Mouse (Mus musculus): ENCODE data around the gene Ankrd9.
A peak's percentile ranks its signal among the peaks of the same experiment; 100 is the strongest.

Ankrd9 gene

GRCm38 (mm10) chr12:110961973-110962372 lies 16.9 kb downstream of the Ankrd9 start:
- DNase-seq (ENCODE audit: low read depth, low spot score), result no peak

- DNase-seq (ENCODE audit: low read depth, low spot score), result no peak
Measured at GRCm38 (mm10) chr12:110954351-110954991, 24.4 kb downstream of the Ankrd9 start.

- DNase-seq (ENCODE audit: low read depth, low spot score), result no peak
Measured at GRCm38 (mm10) chr12:110953900-110954299, 24.9 kb downstream of the Ankrd9 start.

- no peak for DNase-seq (ENCODE audit: low read depth, low spot score)
Measured at GRCm38 (mm10) chr12:110953443-110953842, 25.4 kb downstream of the Ankrd9 start.

GRCm38 (mm10) chr12:110952628-110953385 lies 26.0 kb downstream of the Ankrd9 start:
- DNase-seq (ENCODE audit: low read depth, low spot score), result no peak

GRCm38 (mm10) chr12:110951236-110951635 lies 27.6 kb downstream of the Ankrd9 start:
- DNase-seq (ENCODE audit: low read depth, low spot score), result no peak

- no peak for DNase-seq (ENCODE audit: low read depth, low spot score)
Measured at GRCm38 (mm10) chr12:110950151-110950550, 28.7 kb downstream of the Ankrd9 start.

- DNase-seq (ENCODE audit: low read depth, low spot score), result no peak
Measured at GRCm38 (mm10) chr12:110949410-110949809, 29.4 kb downstream of the Ankrd9 start.

GRCm38 (mm10) chr12:110948910-110949201 lies 30.0 kb downstream of the Ankrd9 start:
- no peak for DNase-seq (ENCODE audit: low read depth, low spot score)

- DNase-seq (ENCODE audit: low read depth, low spot score), result no peak
Measured at GRCm38 (mm10) chr12:110948082-110948909, 30.5 kb downstream of the Ankrd9 start.

- no peak for DNase-seq (ENCODE audit: low read depth, low spot score)
Measured at GRCm38 (mm10) chr12:110946216-110946615, 32.6 kb downstream of the Ankrd9 start.

- DNase-seq (ENCODE audit: low read depth, low spot score), result no peak
Measured at GRCm38 (mm10) chr12:110940869-110941268, 38.0 kb downstream of the Ankrd9 start.

- no peak for DNase-seq (ENCODE audit: low read depth, low spot score)
Measured at GRCm38 (mm10) chr12:110939385-110939784, 39.5 kb downstream of the Ankrd9 start.

GRCm38 (mm10) chr12:110937496-110937895 lies 41.3 kb downstream of the Ankrd9 start:
- no peak for DNase-seq (ENCODE audit: low read depth, low spot score)

GRCm38 (mm10) chr12:110935983-110936620 lies 42.7 kb downstream of the Ankrd9 start:
- peak; percentile 58 for DNase-seq (ENCODE audit: low read depth, low spot score)

GRCm38 (mm10) chr12:110932820-110933219 lies 46.0 kb downstream of the Ankrd9 start:
- DNase-seq (ENCODE audit: low read depth, low spot score), result no peak

All from brain, embryonic 18.5 days (tissue).